Mouse (Mus musculus): Measurements from ENCODE around the gene Arhgap31.

DNA sequence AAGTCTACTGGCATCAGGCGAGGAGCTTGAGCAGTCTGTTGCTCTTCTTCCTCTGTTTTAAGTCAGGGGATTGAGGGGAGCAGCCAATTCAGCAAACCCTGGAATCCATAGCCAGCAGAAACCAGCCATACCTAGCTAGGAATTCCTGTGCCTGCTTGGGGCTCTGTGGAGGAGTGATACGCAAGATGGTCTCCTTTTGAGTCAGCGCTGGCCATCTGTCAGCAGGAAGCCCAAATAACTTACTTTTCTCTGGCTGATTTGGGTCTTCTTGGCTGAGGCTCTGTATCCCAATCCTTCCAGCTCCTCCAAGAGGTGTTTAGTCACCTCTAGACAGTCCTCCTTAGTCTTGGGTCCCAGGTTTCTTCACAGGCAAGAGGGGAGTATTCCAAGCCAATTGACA, 157.1 kb downstream of the Arhgap31 start:
- TF ChIP-seq CTCF (IDR thresholded peaks at IDR 0.05; ENCODE audit: low read depth, low read length) (no peak), POLR2A (IDR thresholded peaks at IDR 0.05; ENCODE audit: borderline replicate concordance, low read depth, low read length) (no peak)
